Mouse (Mus musculus): ENCODE measurements around the gene Palm2.

DNA sequence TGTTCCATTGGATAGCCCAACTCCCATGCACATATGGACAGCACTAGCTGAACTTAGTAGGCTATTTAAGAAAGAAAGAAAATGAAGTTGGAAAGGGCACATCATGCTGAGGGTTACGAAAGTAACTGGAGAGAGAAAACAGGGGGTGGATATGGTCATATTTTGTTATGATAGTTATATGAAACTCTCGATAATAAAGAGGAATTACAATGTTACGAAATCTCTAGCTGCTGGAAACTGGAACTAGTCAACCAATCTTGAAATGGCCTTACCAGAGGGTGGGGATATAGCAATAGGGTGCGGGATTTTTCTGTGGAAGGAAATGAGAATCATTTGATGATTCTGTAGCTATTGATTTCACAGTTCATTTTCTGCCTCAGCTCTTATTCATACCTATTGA, 180.6 kb downstream of the Palm2 start:
- TF ChIP-seq CTCF (IDR thresholded peaks at IDR 0.05; ENCODE audit: low read depth), result no peak
- TF ChIP-seq EP300 (IDR thresholded peaks at IDR 0.05; ENCODE audit: low read depth), result no peak

All from liver, embryonic 14.5 days (tissue).